12 mouse cellular contexts compared by ENCODE assay signal in the genomic region with DNA sequence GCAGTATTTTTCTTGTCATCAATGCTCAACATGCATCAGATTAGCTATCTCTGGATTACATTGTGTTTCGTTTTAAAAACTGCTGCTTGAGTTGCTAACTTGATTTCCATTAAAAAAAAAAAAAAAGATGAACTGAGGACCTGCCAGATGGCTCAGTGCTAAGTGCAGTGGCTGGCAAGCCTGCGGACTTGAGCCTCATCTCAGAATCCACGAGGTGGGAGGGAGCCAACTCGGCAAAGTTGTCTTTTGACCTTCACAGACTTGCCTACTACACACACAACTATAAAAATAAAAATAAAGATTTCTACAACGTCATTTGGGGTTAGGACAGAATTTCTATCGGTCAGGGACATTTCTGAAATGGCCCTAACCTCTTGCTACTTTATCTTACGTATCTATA.
DNase-seq lines count a peak whose midpoint lies in the region; ATAC-seq lines count a peak whose summit lies in the region.
"Had no signal": no experiment of that assay in that cellular context is flagged by ENCODE, and none has a peak within 500 bp of the region (broad histone marks: within the 10 kb centered on the region; RNA-seq: fewer than 3 reads in every experiment).

No protein-coding gene starts in this region.

- no peak overlapping the region for H3K4me2 ChIP-seq in liver, embryonic 12.5 days
- H3K4me2 ChIP-seq: intestine, embryonic 15.5 days; limb, embryonic 15.5 days; midbrain, embryonic 13.5 days had no signal

- peak; percentile 55 for DNase-seq in adrenal gland, adult 2 months
- no peak for DNase-seq in adrenal gland, adult 8-10 months
- peak; percentile 30 for DNase-seq in lung, postnatal 10 days
- no peak for DNase-seq in lung, postnatal 25 days (ENCODE audit: low spot score)
- DNase-seq in gastrocnemius, postnatal 14 days, result peak; percentile 50
- DNase-seq in heart, postnatal 4 days, result peak; percentile 59
- DNase-seq in layer of hippocampus, postnatal 36 days, result no peak
- DNase-seq: kidney, postnatal 36 days had no signal

- H3K9ac ChIP-seq in liver, embryonic 12.5 days, result no peak overlapping the region
- H3K9ac ChIP-seq: intestine, embryonic 15.5 days; limb, embryonic 15.5 days; midbrain, embryonic 13.5 days had no signal

- H3K27ac ChIP-seq in liver, embryonic 12.5 days, result no peak overlapping the region
- H3K27ac ChIP-seq: intestine, embryonic 15.5 days; limb, embryonic 15.5 days; midbrain, embryonic 13.5 days had no signal

- H3K27me3 ChIP-seq in liver, embryonic 12.5 days (replicated peaks), result no peaks in the 10 kb centered on the region
- H3K27me3 ChIP-seq: intestine, embryonic 15.5 days; limb, embryonic 15.5 days; midbrain, embryonic 13.5 days had no signal

- ATAC-seq in liver, embryonic 12.5 days, result no peak
- ATAC-seq: intestine, embryonic 15.5 days; midbrain, embryonic 13.5 days had no signal

- peaks cover 31% of the 10 kb centered on the region for H3K4me1 ChIP-seq in liver, embryonic 12.5 days

- intact Hi-C loops in gastrocnemius, postnatal 14 days (cut with DNase I; ENCODE audit: low total_unique reads), result no loop called here

- 60% methylated on average over 7 of the region's 7 CpGs for WGBS in liver, embryonic 12.5 days (ENCODE audit: insufficient replicate concordance)

- no peaks in the 10 kb centered on the region for H3K36me3 ChIP-seq in liver, embryonic 12.5 days
- H3K36me3 ChIP-seq: intestine, embryonic 15.5 days; limb, embryonic 15.5 days; midbrain, embryonic 13.5 days had no signal

- no peaks in the 10 kb centered on the region for H3K9me3 ChIP-seq in liver, embryonic 12.5 days (replicated peaks)
- H3K9me3 ChIP-seq: intestine, embryonic 15.5 days; limb, embryonic 15.5 days; midbrain, embryonic 13.5 days had no signal

- H3K4me3 ChIP-seq in liver, embryonic 12.5 days, result no peak overlapping the region
- H3K4me3 ChIP-seq: intestine, embryonic 15.5 days; limb, embryonic 15.5 days; midbrain, embryonic 13.5 days had no signal

Comparison
In these comparisons a context has a peak if more than half of its experiments do, and no peak if none do; other contexts are left out.
1. DNase-seq: peak in adrenal gland, adult 2 months (single experiment), lung, postnatal 10 days (single experiment), gastrocnemius, postnatal 14 days (single experiment) and heart, postnatal 4 days (single experiment); none in adrenal gland, adult 8-10 months (single experiment), lung, postnatal 25 days (single experiment) and layer of hippocampus, postnatal 36 days (0 of 2).